Mouse (Mus musculus): ENCODE data around the gene Nlrc5.

- TF ChIP-seq TAL1 (IDR thresholded peaks at IDR 0.05; ENCODE audit: low read length) = no peak
- no peak for TF ChIP-seq GATA1 (IDR thresholded peaks at IDR 0.05; ENCODE audit: low read length)
Observed at GRCm38 (mm10) chr8:94575148-94575547, 141.0 kb downstream of the Nlrc5 start.

Measured in erythroblast, embryonic 14.5 days (primary cell).